In the genomic region with DNA sequence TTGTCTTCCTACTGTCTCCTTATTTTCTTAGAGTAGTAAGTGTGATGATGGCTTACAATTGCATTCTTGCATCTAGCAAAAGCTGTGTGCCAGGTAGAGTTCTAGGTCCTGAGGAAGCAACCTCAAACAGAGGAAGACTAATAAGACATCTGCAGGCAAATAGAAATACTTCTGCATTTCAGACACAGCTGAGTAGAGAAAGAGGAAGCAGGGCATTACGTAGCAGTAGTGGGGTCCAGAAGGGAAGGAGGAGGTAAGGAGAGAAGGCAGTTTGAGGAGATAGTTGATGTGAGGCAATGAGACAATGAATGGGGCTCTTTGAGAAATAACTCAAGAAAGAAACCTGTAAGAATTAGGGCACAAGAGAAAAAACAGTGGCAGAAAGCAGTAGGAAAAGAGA, we compare ENCODE assay signal across 34 mouse cellular contexts. TPM values are rescaled to one million over a fixed set of nuclear protein-coding genes. Genes with fewer than 3 reads are reported as not detected.
DNase-seq lines count a peak whose midpoint lies in the region; ATAC-seq lines count a peak whose summit lies in the region.
"Had no signal": no experiment of that assay in that cellular context is flagged by ENCODE, and none has a peak within 500 bp of the region (broad histone marks: within the 10 kb centered on the region; RNA-seq: fewer than 3 reads in every experiment).

No protein-coding gene starts in this region.

- WGBS in forebrain, embryonic 10.5 days, result 86% methylated on average over 1 of the region's 1 CpGs

- H3K4me1 ChIP-seq in forebrain, embryonic 10.5 days, result no peaks in the 10 kb centered on the region
- H3K4me1 ChIP-seq: limb, embryonic 12.5 days; liver, embryonic 12.5 days; midbrain, embryonic 13.5 days; neural tube, embryonic 12.5 days had no signal

- peak; percentile 99 for ATAC-seq in granulocyte monocyte progenitor cell, adult 5-6 weeks (replicated peaks; ENCODE audit: poor library complexity, severe bottlenecking)
- ATAC-seq: forebrain, embryonic 14.5 days; hindbrain, postnatal 0 days; intestine, embryonic 16.5 days; liver, embryonic 12.5 days; midbrain, embryonic 13.5 days had no signal

- H3K4me3 ChIP-seq in forebrain, embryonic 10.5 days, result no peak overlapping the region
- H3K4me3 ChIP-seq: layer of hippocampus, adult 2 months; limb, embryonic 12.5 days; liver, embryonic 12.5 days; megakaryocyte, embryonic 14.5 days; midbrain, embryonic 13.5 days; neural tube, embryonic 12.5 days had no signal

- intact Hi-C loops in left cerebral cortex, postnatal 10 days (cut with DNase I), result no loop called here

- no peaks in the 10 kb centered on the region for H3K27me3 ChIP-seq in splenic B cell, adult 2 months (ENCODE audit: control insufficient read depth, insufficient read depth, low read length, poor library complexity, severe bottlenecking)
- H3K27me3 ChIP-seq in forebrain, embryonic 10.5 days (ENCODE audit: poor library complexity, severe bottlenecking), result peaks cover under 1% of the 10 kb centered on the region; the same call in 1 of the 2 replicates
- H3K27me3 ChIP-seq: limb, embryonic 12.5 days; liver, embryonic 12.5 days; megakaryocyte, embryonic 14.5 days; midbrain, embryonic 13.5 days; neural tube, embryonic 12.5 days had no signal

- no peaks in the 10 kb centered on the region for H3K9me3 ChIP-seq in forebrain, embryonic 10.5 days
- H3K9me3 ChIP-seq: limb, embryonic 12.5 days; liver, embryonic 12.5 days; midbrain, embryonic 13.5 days; neural tube, embryonic 12.5 days had no signal

- no peak overlapping the region for H3K27ac ChIP-seq in forebrain, embryonic 10.5 days
- H3K27ac ChIP-seq: hindbrain, postnatal 0 days; layer of hippocampus, adult 2 months; limb, embryonic 12.5 days; liver, embryonic 12.5 days; midbrain, embryonic 13.5 days; neural tube, embryonic 12.5 days had no signal

- H3K36me3 ChIP-seq in splenic B cell, adult 2 months (ENCODE audit: control insufficient read depth, insufficient read depth, low read length, poor library complexity, severe bottlenecking), result no peaks in the 10 kb centered on the region
- no peaks in the 10 kb centered on the region for H3K36me3 ChIP-seq in forebrain, embryonic 10.5 days (replicated peaks)
- H3K36me3 ChIP-seq: limb, embryonic 12.5 days; liver, embryonic 12.5 days; midbrain, embryonic 13.5 days; neural tube, embryonic 12.5 days had no signal

- DNase-seq in lung, postnatal 25 days (ENCODE audit: low spot score), result peak; percentile 24
- DNase-seq in lung, postnatal 4 days, result no peak
- peak; percentile 57 to 66 for DNase-seq in B cell, adult 2 months
- DNase-seq in splenic B cell, adult 2 months (ENCODE audit: low read depth, low spot score), result peak; percentile 85
- DNase-seq in left cerebral cortex, postnatal 10 days (ENCODE audit: extremely low spot score in 1 of 2, low spot score in 2 of 2), result no peak
- DNase-seq in forebrain, embryonic 10.5 days (ENCODE audit: extremely low spot score, low spot score), result no peak
- DNase-seq: cerebellum, adult 8-10 months; cerebellum, postnatal 36 days; gastrocnemius, postnatal 10 days; heart, adult 11 months; kidney, adult 9 months; kidney, postnatal 25 days; lung, embryonic 14.5 days; retina, postnatal 1 day had no signal

RNA-seq across cellular contexts. Expression of a gene that starts 59.3 kb away (rescaled TPM):
- not detected in 2 replicates for total RNA-seq in granulocyte monocyte progenitor cell, adult 5-6 weeks (2014; fragmentation: Nextera tagmentation)
- not detected in 2 replicates for total RNA-seq in granulocyte monocyte progenitor cell, adult 5-6 weeks (2017)
- not detected for total RNA-seq in left cerebral cortex, postnatal 10 days (2021)
- polyA plus RNA-seq in forebrain, embryonic 10.5 days (2016; fragmentation: Nextera tagmentation; extraction: Ambion mirVana), result not detected in 2 replicates
- total RNA-seq: adrenal gland, adult 2 months; gastrocnemius, postnatal 10 days; hindbrain, postnatal 0 days; layer of hippocampus, adult 2 months; layer of hippocampus, postnatal 25 days; left cerebral cortex, postnatal 14 days had no signal
- polyA plus RNA-seq: adrenal gland, adult 2 months; C2C12; embryonic facial prominence, embryonic 14.5 days; forebrain, embryonic 14.5 days; frontal cortex, adult 2 months; heart, embryonic 11.5 days; heart, postnatal 0 days; hindbrain, embryonic 11.5 days; hindbrain, postnatal 0 days; intestine, embryonic 16.5 days; limb, embryonic 12.5 days; liver, embryonic 12.5 days; lung, embryonic 14.5 days; midbrain, embryonic 13.5 days; neural tube, embryonic 12.5 days; thymus, postnatal 0 days had no signal

Comparison
In these comparisons a context has a peak if more than half of its experiments do, and no peak if none do; other contexts are left out.
1. DNase-seq: peak in lung, postnatal 25 days (single experiment), B cell, adult 2 months (2 of 2) and splenic B cell, adult 2 months (single experiment); none in lung, postnatal 4 days (0 of 2), left cerebral cortex, postnatal 10 days (0 of 2) and forebrain, embryonic 10.5 days (single experiment).